Mouse (Mus musculus): Measurements from ENCODE around the gene Nfatc4.

DNA sequence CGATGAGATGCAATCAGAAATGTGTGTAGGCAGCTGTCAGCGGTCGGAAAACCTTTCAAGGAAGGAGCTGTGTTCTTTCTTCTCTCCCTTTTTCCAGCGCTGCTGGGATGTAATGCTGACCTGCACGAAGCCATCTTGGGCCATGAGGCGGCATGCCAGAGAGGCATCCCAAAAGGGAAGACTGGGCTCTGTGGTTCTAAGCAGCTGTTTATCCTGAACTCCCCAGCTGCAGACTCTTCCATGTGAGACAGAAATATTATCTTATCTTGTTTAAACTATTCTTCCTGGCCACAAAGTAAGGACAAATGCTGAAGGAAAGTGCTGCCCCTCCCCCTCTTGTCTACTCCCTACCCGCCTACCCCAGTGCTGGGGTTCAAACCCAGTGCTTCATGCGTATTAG is 58.0 kb downstream of the Nfatc4 start:
- TF ChIP-seq CTCF (IDR thresholded peaks at IDR 0.05; ENCODE audit: extremely low read depth, insufficient read depth, low read length) (no peak), POLR2A (IDR thresholded peaks at IDR 0.05; ENCODE audit: extremely low read depth, insufficient read depth, low read length) (no peak)
